Mouse (Mus musculus) midbrain, postnatal 0 days (tissue): Measurements from ENCODE around the gene Ferd3l. TPM values are rescaled to one million over a fixed set of nuclear protein-coding genes. Genes with fewer than 3 reads are reported as not detected.
A peak's percentile ranks its signal among the peaks of the same experiment; 100 is the strongest.

Source experiments
- ATAC-seq: fragments of 200-750 bp; cut with Nextera tagmentation; 2 replicates; pipeline ENCODE4 v1.8.0; 2017; ENCODE audit warnings: moderate number of reproducible peaks, mild to moderate bottlenecking, moderate TSS enrichment, moderate library complexity; ENCODE audit not compliant: low FRiP score
- DNase-seq: peaks from one replicate; pipeline ENCODE4 v3.0.0-alpha.2; 2015; ENCODE audit warnings: low spot score
- H3K27ac ChIP-seq: fragments of 300-500 bp; sonication (generic); 2 replicates; pipeline ENCODE4 v1.5.1; 2014; ENCODE audit warnings: low read depth, mild to moderate bottlenecking, low read length, mixed read lengths
- H3K27me3 ChIP-seq: fragments of 300-500 bp; sonication (generic); 2 replicates; pipeline ENCODE4 v1.6.1; 2014; ENCODE audit warnings: low read length, control low read depth, mixed read lengths; ENCODE audit not compliant: insufficient read depth
- H3K36me3 ChIP-seq: fragments of 300-500 bp; sonication (generic); 2 replicates; pipeline ENCODE4 v1.6.1; 2014; ENCODE audit warnings: low read length, control low read depth, mixed read lengths; ENCODE audit not compliant: insufficient read depth
- H3K4me1 ChIP-seq: fragments of 300-500 bp; sonication (generic); 2 replicates; pipeline ENCODE4 v1.6.1; 2014; ENCODE audit warnings: mild to moderate bottlenecking, control low read depth, antibody characterized with exemption, low read length, mixed read lengths; ENCODE audit not compliant: insufficient read depth
- H3K4me2 ChIP-seq: fragments of 300-500 bp; sonication (generic); 2 replicates; pipeline ENCODE4 v1.6.1; 2014; ENCODE audit warnings: low read depth, mild to moderate bottlenecking, low read length, mixed read lengths; ENCODE audit not compliant: poor library complexity, severe bottlenecking
- H3K4me3 ChIP-seq: fragments of 300-500 bp; sonication (generic); 2 replicates; pipeline ENCODE4 v1.5.1; 2014; ENCODE audit warnings: low read depth, mild to moderate bottlenecking, low read length, moderate library complexity
- H3K9ac ChIP-seq: fragments of 300-500 bp; sonication (generic); replicated peaks from 2 replicates; pipeline ENCODE4 v1.6.1; 2014; ENCODE audit warnings: mild to moderate bottlenecking, low read length, moderate library complexity, mixed read lengths; ENCODE audit not compliant: poor library complexity, severe bottlenecking
- H3K9me3 ChIP-seq: fragments of 300-500 bp; sonication (generic); 2 replicates; pipeline ENCODE4 v1.6.1; 2016; ENCODE audit warnings: low read length, control low read depth
- CTCF ChIP-seq: IDR thresholded peaks from 2 replicates; pipeline ENCODE4 v1.5.1; 2016; ENCODE audit warnings: antibody characterized with exemption, mild to moderate bottlenecking
- WGBS: fragments of 180-500 bp; shearing (Covaris S2); extraction: QIAGEN DNeasy Blood & Tissue Kit; methylation state at CpG from one replicate; pipeline ENCODE4 v1.1.7; 2014; 5-methylcytosine and 5-hydroxymethylcytosine counted together
- polyA plus RNA-seq: library from polyadenylated mRNA; unstranded; fragments of >200 nt; fragmentation: Nextera tagmentation; extraction: Ambion mirVana; gene quantifications from 2 replicates; pipeline ENCODE4 v1.2.1, GENCODE M21; 2015
- total RNA-seq: library from RNA; depleted of rRNA; stranded (reverse); fragments of >200 nt; gene quantifications from 2 replicates; pipeline ENCODE4 v1.2.3, GENCODE M21; 2014

The Ferd3l gene
- total and polyA plus RNA-seq, 2 experiments from 2014 or later, result 0.53 to 1.5 TPM

DNA sequence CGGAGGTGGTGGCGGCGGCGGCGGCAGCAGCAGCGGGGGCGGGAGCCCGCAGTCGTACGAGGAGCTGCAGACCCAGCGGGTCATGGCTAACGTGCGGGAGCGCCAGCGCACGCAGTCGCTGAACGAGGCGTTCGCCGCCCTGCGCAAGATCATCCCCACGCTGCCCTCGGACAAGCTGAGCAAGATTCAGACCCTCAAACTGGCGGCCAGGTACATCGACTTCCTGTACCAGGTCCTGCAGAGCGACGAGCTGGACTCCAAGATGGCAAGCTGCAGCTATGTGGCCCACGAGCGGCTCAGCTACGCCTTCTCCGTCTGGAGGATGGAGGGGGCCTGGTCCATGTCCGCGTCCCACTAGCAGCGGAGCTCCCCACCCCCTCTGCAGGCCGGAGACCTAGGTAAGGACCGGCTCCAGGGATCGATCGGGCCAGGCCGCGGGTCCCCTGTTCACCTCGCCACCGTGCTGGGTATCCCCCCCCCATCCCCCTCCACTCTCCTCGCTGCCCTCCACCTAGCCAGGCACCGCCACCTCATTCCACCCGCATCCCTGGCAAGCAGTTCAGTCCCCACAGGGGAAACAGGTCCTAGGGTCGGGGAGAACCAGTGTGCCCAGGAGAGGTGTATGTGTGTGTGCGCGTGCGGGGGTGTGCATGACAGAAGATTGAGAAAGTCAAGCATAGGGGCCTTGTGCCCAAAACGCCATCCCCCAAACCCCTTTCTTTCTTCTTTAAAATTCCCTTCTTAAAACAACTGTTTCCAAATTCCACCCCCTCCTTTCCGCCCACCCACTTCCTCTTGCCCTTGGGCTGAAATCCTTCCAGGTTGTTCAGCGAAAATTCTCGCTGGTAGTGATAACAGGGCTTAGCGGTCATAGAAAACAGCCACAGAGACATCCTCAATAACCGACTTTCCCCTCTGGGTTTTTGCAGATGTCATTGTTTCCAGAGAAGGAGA lies 30.3 kb downstream of the Ferd3l start:
- Histone ChIP-seq H3K36me3 (no peaks in the 10 kb centered on the region), H3K27ac (0 out of 2 replicates have a peak overlapping the region, but pooled peaks have one; percentile 3), H3K4me3 (peak overlapping the region; percentile 45), H3K27me3 (peaks cover 59% of the 10 kb centered on the region), H3K9ac (peak overlapping the region; percentile 42; the same call in 1 of the 2 replicates), H3K4me1 (no peaks in the 10 kb centered on the region), H3K9me3 (no peaks in the 10 kb centered on the region), H3K4me2 (peak overlapping the region; percentile 79)
- TF ChIP-seq CTCF, result no peak
- peak; percentile 16; the same call in 1 of the 2 replicates for ATAC-seq
- no peak for DNase-seq
- under 1% methylated on average over 52 of the region's 56 CpGs for WGBS

DNA sequence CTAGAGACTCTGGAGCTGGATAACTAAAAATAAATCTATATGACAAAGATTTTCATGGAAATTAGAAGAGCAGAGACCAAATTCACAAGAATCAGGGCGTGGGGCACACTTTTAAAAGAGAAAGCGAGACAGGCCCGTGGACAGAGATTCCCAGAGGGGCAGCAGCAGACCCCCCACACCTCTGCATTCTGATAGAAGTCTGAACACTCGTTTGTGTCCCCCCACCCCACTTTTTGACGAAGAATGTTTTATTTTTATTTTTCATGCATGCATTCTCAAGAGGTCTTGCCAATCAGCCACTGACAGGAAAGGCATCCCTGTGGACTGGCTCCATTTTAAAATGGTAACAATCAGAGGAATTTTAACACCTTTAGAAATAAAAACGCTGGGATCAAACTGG lies 31.0 kb downstream of the Ferd3l start:
- 3% methylated on average over 6 of the region's 6 CpGs for whole genome bisulfite sequencing

DNA sequence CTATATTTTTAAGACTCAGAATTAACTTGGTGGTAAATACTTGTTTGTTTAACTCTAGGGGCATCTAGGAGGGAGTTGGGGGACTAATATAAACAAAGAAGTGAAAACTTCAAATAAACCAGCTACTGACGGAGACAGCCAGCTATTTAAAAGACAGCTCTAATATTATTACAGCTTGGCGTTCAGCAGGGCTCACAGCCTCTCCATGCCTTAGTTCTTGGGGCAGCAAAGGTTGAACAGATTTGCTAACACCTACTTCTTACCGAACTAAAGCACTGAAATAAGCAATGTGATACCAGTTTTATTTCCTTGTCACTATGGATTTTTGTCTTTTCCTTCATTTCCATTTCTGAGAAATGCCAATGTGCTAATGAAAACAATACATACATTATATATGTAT lies 31.6 kb downstream of the Ferd3l start:
- Histone ChIP-seq H3K4me1 (no peaks in the 10 kb centered on the region), H3K36me3 (no peaks in the 10 kb centered on the region), H3K27ac (no peak overlapping the region), H3K27me3 (peaks cover 64% of the 10 kb centered on the region), H3K9ac (no peak overlapping the region), H3K4me3 (no peak overlapping the region), H3K9me3 (no peaks in the 10 kb centered on the region), H3K4me2 (no peak overlapping the region)
- 8% methylated on average over 3 of the region's 3 CpGs for WGBS
- ATAC-seq (no peak), DNase-seq (no peak)
- no peak for TF ChIP-seq CTCF

More for the DNA sequence above, 31.0 kb downstream of the Ferd3l start:
- Histone ChIP-seq H3K9me3 (no peaks in the 10 kb centered on the region), H3K27me3 (peaks cover 63% of the 10 kb centered on the region), H3K9ac (no peak overlapping the region), H3K27ac (no peak overlapping the region), H3K4me1 (no peaks in the 10 kb centered on the region), H3K36me3 (no peaks in the 10 kb centered on the region), H3K4me3 (peak overlapping the region; percentile 45; the same call in 1 of the 2 replicates), H3K4me2 (no peak overlapping the region)
- DNase-seq (no peak), ATAC-seq (no peak)
- no peak for TF ChIP-seq CTCF

DNA sequence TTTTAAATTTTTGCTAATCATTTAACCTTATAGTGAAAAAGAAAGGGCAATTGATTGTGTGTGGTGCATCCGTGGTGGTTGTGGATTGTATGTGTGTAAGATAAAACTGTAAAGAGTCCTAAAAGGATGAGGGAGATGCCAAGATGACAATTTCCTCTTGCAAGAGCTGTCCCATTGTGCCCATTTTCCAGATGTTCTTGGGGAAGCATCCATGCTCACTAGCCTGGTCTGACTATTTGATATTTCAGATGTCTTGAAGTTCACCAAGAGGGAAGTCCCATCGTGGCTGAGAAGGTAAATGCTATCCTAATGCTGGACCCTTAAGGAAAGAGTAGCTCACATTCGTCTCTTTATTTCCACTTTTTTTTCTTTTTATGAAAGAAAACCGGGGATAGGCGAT lies 32.8 kb downstream of the Ferd3l start:
- Histone ChIP-seq H3K4me1 (no peaks in the 10 kb centered on the region), H3K9me3 (no peaks in the 10 kb centered on the region), H3K27ac (no peak overlapping the region), H3K4me2 (no peak overlapping the region), H3K9ac (no peak overlapping the region), H3K4me3 (no peak overlapping the region), H3K36me3 (no peaks in the 10 kb centered on the region), H3K27me3 (peaks cover 69% of the 10 kb centered on the region)
- WGBS, result 15% methylated on average over 5 of the region's 5 CpGs
- TF ChIP-seq CTCF, result no peak
- ATAC-seq, result no peak
- no peak for DNase-seq

DNA sequence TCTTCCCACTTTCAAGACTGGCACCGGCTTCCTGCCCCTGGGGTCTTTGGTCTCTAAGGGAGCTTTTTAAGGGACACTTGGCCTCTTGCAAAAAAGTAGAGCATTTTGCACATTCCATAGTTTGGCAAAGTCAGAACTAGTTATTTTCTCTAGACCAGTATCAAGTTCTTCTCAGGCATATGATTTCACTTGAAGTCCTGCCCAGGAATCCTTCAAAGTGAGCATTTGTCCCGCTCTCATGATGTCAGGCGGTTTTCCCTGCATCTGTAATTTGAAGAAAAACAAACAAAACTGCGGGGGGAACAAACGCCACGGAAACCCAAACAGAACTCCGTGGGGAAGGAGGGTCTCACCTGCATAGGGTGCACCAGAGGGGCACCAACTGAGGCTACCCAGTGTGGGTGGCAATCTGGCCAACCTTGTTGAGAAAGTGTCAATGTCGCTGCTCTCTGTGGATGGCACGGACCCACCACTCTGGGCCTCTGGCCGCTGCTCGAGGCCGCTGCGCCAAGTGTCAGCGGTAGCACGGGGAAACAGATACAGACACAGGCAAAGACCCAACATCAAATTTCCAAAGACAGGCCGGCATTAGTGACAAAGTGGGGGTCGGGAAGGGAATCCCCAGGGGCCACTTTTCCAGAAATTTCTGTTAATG lies 34.0 kb downstream of the Ferd3l start:
- Histone ChIP-seq H3K27ac (no peak overlapping the region), H3K4me1 (no peaks in the 10 kb centered on the region), H3K9me3 (no peaks in the 10 kb centered on the region), H3K4me2 (no peak overlapping the region), H3K27me3 (peaks cover 67% of the 10 kb centered on the region), H3K4me3 (no peak overlapping the region), H3K36me3 (no peaks in the 10 kb centered on the region), H3K9ac (no peak overlapping the region)
- DNase-seq, result no peak
- TF ChIP-seq CTCF, result no peak
- WGBS, result 6% methylated on average over 17 of the region's 17 CpGs
- no peak for ATAC-seq

DNA sequence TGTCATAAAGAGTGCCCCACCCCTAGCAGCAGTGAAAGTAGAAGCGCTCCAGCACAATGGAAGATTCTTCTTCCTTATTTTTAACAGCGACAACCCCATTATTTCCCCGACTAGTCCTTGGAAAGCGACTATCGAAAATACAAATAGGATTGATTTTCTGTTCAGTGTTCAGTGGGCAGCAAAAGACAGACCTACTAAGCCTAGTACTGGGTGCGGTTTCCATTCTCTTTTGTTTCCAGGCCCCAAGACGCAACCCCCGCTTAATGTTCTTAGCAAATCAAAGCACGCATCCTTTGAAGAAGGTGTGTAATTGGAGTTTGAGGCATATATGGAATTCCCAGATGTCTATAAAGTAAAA lies 34.5 kb downstream of the Ferd3l start:
- H3K36me3 ChIP-seq, result no peaks in the 10 kb centered on the region
- ATAC-seq, result no peak
- H3K4me2 ChIP-seq, result no peak overlapping the region

More for the DNA sequence above, 34.5 kb downstream of the Ferd3l start:
- peaks cover 67% of the 10 kb centered on the region for H3K27me3 ChIP-seq
- H3K9ac ChIP-seq, result no peak overlapping the region
- H3K4me1 ChIP-seq, result no peaks in the 10 kb centered on the region
- no peak overlapping the region for H3K4me3 ChIP-seq
- no peaks in the 10 kb centered on the region for H3K9me3 ChIP-seq
- H3K27ac ChIP-seq, result no peak overlapping the region
- TF ChIP-seq CTCF, result no peak
- WGBS, result 16% methylated on average over 9 of the region's 9 CpGs
- DNase-seq, result no peak
